Mouse (Mus musculus) embryonic stem cell, embryonic (primary cell): Measurements from ENCODE around the gene Mpped2.

ENCODE experiments used
- CTCF ChIA-PET, 4 experiments: fragments of 300-600 bp in 2 of 4; fragments of 350-600 bp in 2 of 4; sonication (Branson Sonifier 250); formaldehyde crosslinking; loops; one replicate each; lab custom pipeline; 2022; ENCODE audit warnings: inconsistent platforms in 2 of 4; lab: Charles Lee
- POLR2A ChIA-PET, 4 experiments: fragments of 300-600 bp in 2 of 4; fragments of 350-600 bp in 2 of 4; sonication (Branson Sonifier 250); formaldehyde crosslinking; loops; one replicate each; lab custom pipeline; 2022; ENCODE audit warnings: antibody characterized with exemption in 4 of 4, inconsistent platforms in 1 of 4; lab: Charles Lee

Mpped2 gene

GRCm38 (mm10) chr2:106692783-106693701 is at the start of gene Mpped2:
Mpped2 (plus strand) TSS chr2:106693269.
- ChIA-PET POLR2A (interaction anchor here in 3 of 4 experiments (0.7 to 1.8 kb wide), 17 partner anchors 14 to 281 kb away, joined by 3 to 8 read pairs (median 3); partner anchors contain the start of gene Arl14ep (in 1 of the 3)), CTCF (interaction anchor here in 3 of 4 experiments (0.5 to 1.6 kb wide), 6 partner anchors 10 to 267 kb away, joined by 3 to 6 read pairs (median 4); no protein-coding TSS in a partner anchor)

- POLR2A ChIA-PET: no interaction called here
- CTCF ChIA-PET: no interaction called here
These were observed 48.3 kb upstream of the Mpped2 start for GRCm38 (mm10) chr2:106644782-106645181.

- ChIA-PET POLR2A (interaction anchor here in 3 of 4 experiments (0.7 to 1.0 kb wide), 5 partner anchors 149 to 1138 kb away, joined by 3 to 12 read pairs (median 4); partner anchors contain the start of gene Arl14ep (in 2 of the 3)), CTCF (interaction anchor here in 2 of 4 experiments (0.5 to 0.7 kb wide), 2 partner anchors 42 to 43 kb away, joined by 3 to 12 read pairs; no protein-coding TSS in a partner anchor)
These were observed 43.1 kb upstream of the Mpped2 start for GRCm38 (mm10) chr2:106649686-106650570.

- POLR2A ChIA-PET: no interaction called here
- CTCF ChIA-PET: no interaction called here
These were observed 40.9 kb upstream of the Mpped2 start for GRCm38 (mm10) chr2:106652151-106652550.

GRCm38 (mm10) chr2:106652741-106653140 is 40.3 kb upstream of the Mpped2 start:
- ChIA-PET CTCF (no interaction called here), POLR2A (no interaction called here)

- POLR2A ChIA-PET: no interaction called here
- CTCF ChIA-PET: no interaction called here
These were observed 39.8 kb upstream of the Mpped2 start for GRCm38 (mm10) chr2:106653261-106653660.

- ChIA-PET CTCF (interaction anchor here in 1 of 4 experiments (1.1 kb wide), 1 partner anchor 43 kb away, joined by 3 read pairs; no protein-coding TSS in a partner anchor), POLR2A (no interaction called here)
These were observed 37.8 kb upstream of the Mpped2 start for GRCm38 (mm10) chr2:106655271-106655670.

- ChIA-PET CTCF (no interaction called here), POLR2A (no interaction called here)
These were observed 27.8 kb upstream of the Mpped2 start for GRCm38 (mm10) chr2:106665271-106665670.

- ChIA-PET CTCF (interaction anchor here in 1 of 4 experiments (0.7 kb wide), 1 partner anchor 285 kb away, joined by 5 read pairs; no protein-coding TSS in a partner anchor), POLR2A (interaction anchor here in 2 of 4 experiments (0.6 kb wide), 2 partner anchors 20 to 1992 kb away, joined by 3 read pairs; no protein-coding TSS in a partner anchor)
These were observed 18.8 kb upstream of the Mpped2 start for GRCm38 (mm10) chr2:106674319-106674718.

GRCm38 (mm10) chr2:106677449-106677848 is 15.6 kb upstream of the Mpped2 start:
- POLR2A ChIA-PET: interaction anchor here in 2 of 4 experiments (0.6 to 1.8 kb wide), 3 partner anchors 8 to 18 kb away, joined by 4 to 6 read pairs (median 5); partner anchors contain the start of gene Mpped2 (in 1 of the 2)
- CTCF ChIA-PET: no interaction called here

GRCm38 (mm10) chr2:106679720-106680455 is 13.2 kb upstream of the Mpped2 start:
- ChIA-PET CTCF (interaction anchor here in 2 of 4 experiments (0.5 to 0.7 kb wide), 2 partner anchors 10 to 443 kb away, joined by 3 to 6 read pairs; no protein-coding TSS in a partner anchor), POLR2A (interaction anchor here in 1 of 4 experiments (1.0 kb wide), 1 partner anchor 145 kb away, joined by 3 read pairs; no protein-coding TSS in a partner anchor)

- CTCF ChIA-PET: interaction anchor here (0.6 to 1.6 kb wide), 4 partner anchors 9 to 252 kb away, joined by 3 to 6 read pairs (median 4); partner anchors contain the start of gene Mpped2 (in 1 of the 4)
- POLR2A ChIA-PET: interaction anchor here in 1 of 4 experiments (0.7 to 1.5 kb wide), 4 partner anchors 11 to 257 kb away, joined by 3 to 4 read pairs (median 3); no protein-coding TSS in a partner anchor
These were observed 9.8 kb upstream of the Mpped2 start for GRCm38 (mm10) chr2:106683185-106683831.

GRCm38 (mm10) chr2:106683832-106684231 is 9.2 kb upstream of the Mpped2 start:
- ChIA-PET CTCF (interaction anchor here in 2 of 4 experiments (1.0 to 1.6 kb wide), 2 partner anchors 9 to 253 kb away, joined by 3 to 6 read pairs; partner anchors contain the start of gene Mpped2 (in 1 of the 2)), POLR2A (no interaction called here)

GRCm38 (mm10) chr2:106691753-106692363 is 1.2 kb upstream of the Mpped2 start:
- ChIA-PET POLR2A (interaction anchor here in 1 of 4 experiments (1.4 kb wide), 1 partner anchor 23 kb away, joined by 3 read pairs; no protein-coding TSS in a partner anchor), CTCF (interaction anchor here in 2 of 4 experiments (0.5 to 1.6 kb wide), 2 partner anchors 9 to 20 kb away, joined by 5 read pairs; no protein-coding TSS in a partner anchor)

GRCm38 (mm10) chr2:106692405-106692782 is 675 bp upstream of the Mpped2 start:
- ChIA-PET POLR2A (interaction anchor here in 3 of 4 experiments (0.7 to 1.4 kb wide), 10 partner anchors 14 to 281 kb away, joined by 3 to 8 read pairs (median 3); partner anchors contain the start of gene Arl14ep (in 1 of the 3)), CTCF (interaction anchor here in 3 of 4 experiments (0.5 to 1.6 kb wide), 4 partner anchors 9 to 43 kb away, joined by 3 to 6 read pairs (median 5); no protein-coding TSS in a partner anchor)
